9 mouse cellular contexts compared by ENCODE assay signal in the genomic region with DNA sequence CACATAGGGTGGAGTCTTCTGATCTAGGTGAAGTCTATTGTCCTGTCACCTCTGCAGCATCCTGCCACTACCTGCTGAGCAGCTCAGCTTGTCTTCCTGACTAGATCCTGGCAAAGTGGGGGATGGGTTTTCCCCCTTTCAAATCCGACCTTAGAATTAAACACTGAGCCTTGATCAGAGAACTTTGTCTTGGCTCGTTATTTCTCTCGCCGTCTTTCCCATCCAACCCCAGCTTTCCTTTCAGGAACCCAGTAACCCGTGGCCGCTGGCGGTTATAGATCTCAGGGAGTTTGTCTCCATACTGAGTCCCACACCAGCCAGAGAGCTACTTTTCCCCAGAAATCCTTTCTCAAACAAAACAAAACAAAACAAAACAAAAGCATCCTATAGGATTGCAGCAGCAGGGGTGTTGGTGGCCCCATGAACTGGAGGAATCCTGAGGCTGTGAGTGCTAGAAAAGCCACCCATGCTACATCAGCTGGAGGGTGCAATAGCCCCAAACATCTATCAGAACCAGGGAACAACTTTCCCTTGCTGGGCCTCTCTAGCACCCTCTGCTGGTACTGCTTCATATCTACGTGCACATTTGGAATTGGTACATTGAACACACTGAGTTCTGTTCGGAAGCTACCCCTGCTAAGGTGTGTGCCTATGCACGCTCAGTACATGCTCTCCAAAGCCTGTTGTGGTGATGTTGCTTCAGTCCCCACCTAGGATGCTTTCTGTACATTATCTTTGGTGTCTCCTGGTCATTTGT. TPM values are rescaled to one million over a fixed set of nuclear protein-coding genes. Genes with fewer than 3 reads are reported as not detected.
DNase-seq lines count a peak whose midpoint lies in the region; ATAC-seq and TF ChIP-seq lines count a peak whose summit lies in the region.
"Had no signal": no experiment of that assay in that cellular context is flagged by ENCODE, and none has a peak within 500 bp of the region (broad histone marks: within the 10 kb centered on the region; RNA-seq: fewer than 3 reads in every experiment).

No protein-coding gene starts in this region.

- no peak overlapping the region for H3K9ac ChIP-seq in forebrain, embryonic 14.5 days (ENCODE audit: low read length)
- no peak overlapping the region for H3K9ac ChIP-seq in forebrain, embryonic 12.5 days
- H3K9ac ChIP-seq: limb, embryonic 13.5 days had no signal

- H3K27me3 ChIP-seq in forebrain, embryonic 14.5 days (replicated peaks; ENCODE audit: control insufficient read depth, insufficient read depth, low read length): no peaks in the 10 kb centered on the region
- no peaks in the 10 kb centered on the region for H3K27me3 ChIP-seq in forebrain, embryonic 12.5 days
- H3K27me3 ChIP-seq: limb, embryonic 13.5 days had no signal

- TF ChIP-seq POLR2A in lung, adult 2 months (IDR thresholded peaks at IDR 0.05; ENCODE audit: borderline replicate concordance, extremely low read depth, low read depth, low read length): no peak

- no peaks in the 10 kb centered on the region for H3K9me3 ChIP-seq in forebrain, embryonic 14.5 days (replicated peaks; ENCODE audit: control insufficient read depth, low read length)
- H3K9me3 ChIP-seq in forebrain, embryonic 12.5 days: 0 out of 2 replicates have a peak, but pooled peaks cover 5% of the 10 kb centered on the region
- H3K9me3 ChIP-seq: limb, embryonic 13.5 days had no signal

- peak; percentile 61 for DNase-seq in forebrain, embryonic 14.5 days (ENCODE audit: low spot score)
- DNase-seq in CD4-positive helper T cell, adult 2 months (ENCODE audit: low read depth, low spot score): peak; percentile 59
- peak; percentile 74 for DNase-seq in brain, adult 2 months (ENCODE audit: low read depth, low spot score)
- DNase-seq in kidney, postnatal 25 days: peak; percentile 59 to 82
- peak; percentile 44 for DNase-seq in lung, adult 2 months
- DNase-seq in spleen, postnatal 36 days (ENCODE audit: low spot score in 2 of 2): peak; percentile 48 to 54

- H3K36me3 ChIP-seq in forebrain, embryonic 14.5 days (ENCODE audit: control insufficient read depth, insufficient read depth, low read length): no peaks in the 10 kb centered on the region
- no peaks in the 10 kb centered on the region for H3K36me3 ChIP-seq in forebrain, embryonic 12.5 days (replicated peaks)
- H3K36me3 ChIP-seq: limb, embryonic 13.5 days had no signal

- H3K4me2 ChIP-seq in forebrain, embryonic 14.5 days (ENCODE audit: low read length): no peak overlapping the region
- no peak overlapping the region for H3K4me2 ChIP-seq in forebrain, embryonic 12.5 days
- H3K4me2 ChIP-seq: limb, embryonic 13.5 days had no signal

- ATAC-seq in forebrain, embryonic 14.5 days: no peak
- ATAC-seq in forebrain, embryonic 12.5 days (ENCODE audit: low FRiP score): no peak
- peak; percentile 67 for ATAC-seq in erythroblast, adult 5-6 weeks (replicated peaks; ENCODE audit: low FRiP score, poor library complexity, severe bottlenecking)

- no peak overlapping the region for H3K4me3 ChIP-seq in forebrain, embryonic 14.5 days (ENCODE audit: low read depth, low read length)
- no peak overlapping the region for H3K4me3 ChIP-seq in forebrain, embryonic 12.5 days (replicated peaks)
- H3K4me3 ChIP-seq in lung, adult 2 months (replicated peaks; ENCODE audit: extremely low read depth, low read depth, low read length): no peak overlapping the region
- H3K4me3 ChIP-seq: limb, embryonic 13.5 days had no signal

- 74% methylated on average over 10 of the region's 10 CpGs for WGBS in forebrain, embryonic 14.5 days
- 79% methylated on average over 10 of the region's 10 CpGs for WGBS in forebrain, embryonic 12.5 days
- WGBS in lung, adult 2 months: 70% methylated on average over 10 of the region's 10 CpGs

- no peaks in the 10 kb centered on the region for H3K4me1 ChIP-seq in forebrain, embryonic 14.5 days (ENCODE audit: control insufficient read depth, insufficient read depth, low read length)
- H3K4me1 ChIP-seq in forebrain, embryonic 12.5 days: no peaks in the 10 kb centered on the region
- no peaks in the 10 kb centered on the region for H3K4me1 ChIP-seq in lung, adult 2 months (ENCODE audit: control insufficient read depth, insufficient read depth, low read length)
- H3K4me1 ChIP-seq: limb, embryonic 13.5 days had no signal

- TF ChIP-seq CTCF in lung, adult 2 months (IDR thresholded peaks at IDR 0.05; ENCODE audit: insufficient read depth, low read length): peak; percentile 63

- H3K27ac ChIP-seq in forebrain, embryonic 14.5 days (ENCODE audit: low read depth, low read length): no peak overlapping the region
- H3K27ac ChIP-seq in forebrain, embryonic 12.5 days: no peak overlapping the region
- H3K27ac ChIP-seq: limb, embryonic 13.5 days had no signal

RNA-seq across cellular contexts. Expression of gene Msh2, which starts 6.9 kb away (rescaled TPM):
- 52.3 and 54.2 TPM in 2 replicates for polyA plus RNA-seq in forebrain, embryonic 14.5 days (2014; fragmentation: Nextera tagmentation; extraction: Ambion mirVana)
- 116 and 125 TPM in 2 replicates for polyA plus RNA-seq in forebrain, embryonic 12.5 days (2016; fragmentation: Nextera tagmentation; extraction: Ambion mirVana)
- total RNA-seq in erythroblast, adult 5-6 weeks (2015; ENCODE audit: low replicate concordance): 4.8 and 10.9 TPM in 2 replicates
- 15.4 and 17.3 TPM in 2 replicates for total RNA-seq in erythroblast, adult 5-6 weeks (2017; ENCODE audit: low replicate concordance)
- polyA plus RNA-seq in lung, adult 2 months (2012; rRNA removed): 6.2 and 7.1 TPM in 2 replicates

RNA-seq across cellular contexts. Expression of gene Epcam, which starts 29.5 kb away (rescaled TPM):
- 2.5 and 3.1 TPM in 2 replicates for polyA plus RNA-seq in forebrain, embryonic 14.5 days (2014; fragmentation: Nextera tagmentation; extraction: Ambion mirVana)
- polyA plus RNA-seq in forebrain, embryonic 12.5 days (2016; fragmentation: Nextera tagmentation; extraction: Ambion mirVana): 20.5 and 25.8 TPM in 2 replicates
- total RNA-seq in erythroblast, adult 5-6 weeks (2015; ENCODE audit: low replicate concordance): 0.84 TPM in 1 of 2 replicates, not detected in the other
- total RNA-seq in erythroblast, adult 5-6 weeks (2017; ENCODE audit: low replicate concordance): not detected in 2 replicates
- 33.7 and 58.7 TPM in 2 replicates for polyA plus RNA-seq in lung, adult 2 months (2012; rRNA removed)
